Comparison of ENCODE assay signal across 35 mouse cellular contexts in genomic region chr5:24023226-24023625, GRCm38 (mm10).
"Had no signal": no experiment of that assay in that cellular context is flagged by ENCODE, and none has a peak within 500 bp of the region (broad histone marks: within the 10 kb centered on the region; RNA-seq: fewer than 3 reads in every experiment).

No protein-coding gene starts in this region.

- ATAC-seq: hindbrain, embryonic 16.5 days; hindbrain, postnatal 0 days; inflammation-experienced regulatory T-cells, adult 6 months; intestine, embryonic 15.5 days; intestine, embryonic 16.5 days; intestine, postnatal 0 days had no signal

- H3K4me2 ChIP-seq: heart, embryonic 11.5 days; heart, embryonic 12.5 days; heart, embryonic 13.5 days; heart, embryonic 15.5 days; hindbrain, embryonic 12.5 days; hindbrain, embryonic 13.5 days; hindbrain, embryonic 14.5 days; hindbrain, embryonic 15.5 days; intestine, embryonic 15.5 days; kidney, embryonic 15.5 days had no signal

- H3K36me3 ChIP-seq: heart, embryonic 15.5 days; hindbrain, embryonic 12.5 days; hindbrain, embryonic 13.5 days; hindbrain, embryonic 15.5 days; intestine, embryonic 15.5 days; kidney, embryonic 15.5 days had no signal

- H3K9ac ChIP-seq: heart, embryonic 12.5 days; heart, embryonic 13.5 days; heart, embryonic 15.5 days; hindbrain, embryonic 12.5 days; hindbrain, embryonic 13.5 days; hindbrain, embryonic 14.5 days; hindbrain, embryonic 15.5 days; intestine, embryonic 15.5 days; kidney, embryonic 15.5 days had no signal

- H3K4me3 ChIP-seq: heart, embryonic 12.5 days; heart, embryonic 13.5 days; heart, embryonic 15.5 days; hindbrain, embryonic 10.5 days; hindbrain, embryonic 12.5 days; hindbrain, embryonic 13.5 days; hindbrain, embryonic 15.5 days; intestine, embryonic 15.5 days; kidney, embryonic 15.5 days; layer of hippocampus, adult 2 months; left cerebral cortex, adult 2 months had no signal

- H3K4me1 ChIP-seq: intestine, embryonic 15.5 days had no signal

- H3K27ac ChIP-seq: heart, embryonic 13.5 days; heart, embryonic 15.5 days; hindbrain, embryonic 10.5 days; hindbrain, embryonic 12.5 days; hindbrain, embryonic 13.5 days; hindbrain, embryonic 14.5 days; hindbrain, embryonic 15.5 days; hindbrain, postnatal 0 days; intestine, embryonic 15.5 days; kidney, embryonic 15.5 days; kidney, postnatal 0 days; layer of hippocampus, adult 2 months; left cerebral cortex, adult 2 months had no signal

- H3K9me3 ChIP-seq: heart, embryonic 12.5 days; heart, embryonic 13.5 days; heart, embryonic 15.5 days; hindbrain, embryonic 10.5 days; hindbrain, embryonic 12.5 days; hindbrain, embryonic 13.5 days; hindbrain, embryonic 15.5 days; intestine, embryonic 15.5 days; kidney, embryonic 15.5 days had no signal

- DNase-seq: heart, postnatal 10 days; heart, postnatal 14 days; heart, postnatal 36 days; heart, postnatal 4 days; kidney, adult 11 months; kidney, adult 18-20 months; kidney, adult 2 months; kidney, adult 8-10 months; kidney, adult 9 months; kidney, postnatal 10 days; kidney, postnatal 14 days; kidney, postnatal 25 days; kidney, postnatal 36 days; kidney, postnatal 4 days; layer of hippocampus, adult 9-11 months; layer of hippocampus, postnatal 36 days had no signal

- H3K27me3 ChIP-seq: heart, embryonic 12.5 days; heart, embryonic 13.5 days; heart, embryonic 15.5 days; hindbrain, embryonic 12.5 days; hindbrain, embryonic 13.5 days; hindbrain, embryonic 15.5 days; intestine, embryonic 15.5 days; kidney, embryonic 15.5 days had no signal
